Mouse (Mus musculus) leukemia stem cell, adult 10-12 weeks (primary cell): ENCODE measurements around the gene Krt14. TPM values are rescaled to one million over a fixed set of nuclear protein-coding genes. Genes with fewer than 3 reads are reported as not detected.

ENCODE experiments used
- polyA plus RNA-seq: library from polyadenylated mRNA; stranded (reverse); fragments of >175 nt; gene quantifications from 2 replicates; pipeline ENCODE4 v1.2.3, GENCODE M21; 2012; ENCODE audit warnings: low replicate concordance

The Krt14 gene
- polyA plus RNA-seq, result 0.23 and 0.48 TPM in 2 replicates

DNA sequence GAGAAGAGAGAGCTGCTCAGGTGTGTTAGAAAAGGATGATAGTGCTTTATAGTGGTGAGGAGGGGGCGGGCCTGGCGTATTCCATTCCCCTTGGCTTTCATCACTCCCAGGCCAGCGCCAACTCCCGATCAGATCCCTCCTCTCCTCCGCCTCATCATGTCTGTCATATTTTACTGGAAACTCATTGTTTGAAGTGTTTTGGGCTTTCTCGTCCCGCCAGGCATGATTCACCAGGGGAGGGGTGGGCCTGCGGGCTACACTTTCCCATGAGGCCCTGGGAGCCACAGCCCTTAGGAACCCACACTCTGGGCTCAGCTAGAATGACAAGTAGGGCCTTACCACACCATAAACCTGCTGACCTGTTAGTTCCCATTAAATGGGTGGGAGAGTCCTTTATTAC lies at the start of gene Krt14:
Gene Krt14, minus strand, starts transcription at position 51 of the 400 bp plus-strand sequence.

DNA sequence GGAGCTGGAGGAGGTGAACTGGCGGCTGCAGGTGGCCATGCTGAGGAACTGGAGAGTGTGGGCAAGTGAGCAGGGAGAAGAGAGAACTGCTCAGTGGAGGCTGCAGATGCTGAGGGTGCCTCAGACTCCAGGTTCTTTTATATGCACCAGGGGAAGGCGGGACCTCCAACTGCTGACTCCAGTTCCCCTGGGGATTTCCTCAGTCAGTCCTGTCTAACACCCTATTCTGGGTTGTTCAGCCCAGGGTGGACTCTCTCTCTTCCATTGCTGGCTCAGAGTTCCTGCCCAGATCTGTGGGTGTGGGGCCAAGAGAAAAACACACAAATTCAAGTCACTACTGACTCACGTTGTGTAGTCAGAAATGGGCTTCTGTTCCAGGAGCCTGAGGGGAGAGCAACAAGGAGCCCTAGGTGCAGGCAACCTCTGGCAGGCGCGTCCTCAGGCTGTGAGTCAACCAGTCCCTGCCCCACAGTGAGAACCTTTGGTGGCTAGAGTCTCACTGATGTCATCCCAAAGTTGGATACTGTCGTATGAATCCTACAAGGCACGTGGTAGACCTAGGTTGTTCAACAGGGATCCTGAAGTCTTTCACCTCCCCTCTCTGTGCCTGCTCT lies 41.6 kb upstream of the Krt14 start, which contains the start of gene Krt16:
Gene Krt16, minus strand, starts transcription at position 51 of the 614 bp plus-strand sequence.

DNA sequence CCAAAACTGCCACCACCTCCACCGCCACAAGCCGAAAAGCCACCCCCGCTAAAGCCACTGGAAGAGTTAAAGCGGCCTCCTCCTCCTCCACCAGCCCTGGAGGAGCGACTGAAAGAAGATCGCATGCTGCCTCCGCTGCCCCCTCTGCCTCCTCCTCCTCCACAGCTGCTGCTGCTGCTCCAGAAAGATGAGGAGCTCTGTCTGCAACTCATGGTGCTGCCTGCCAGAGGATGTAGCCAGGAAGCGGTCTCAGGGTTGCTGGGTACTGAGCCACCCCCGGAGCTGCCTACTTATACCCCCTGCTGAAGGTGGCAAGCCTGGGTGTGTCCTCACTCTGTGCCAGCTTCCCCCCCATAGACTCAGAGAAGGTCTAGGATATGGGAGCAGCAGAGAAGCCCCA lies 14.4 kb downstream of the Krt14 start, which contains the start of gene Krt9:
Gene Krt9, minus strand, starts transcription at position 255 of the 400 bp plus-strand sequence.

Other genes with a start within 250 kb of the Krt14 start
- not detected in 2 replicates for gene Krtap29-1, start 228.5 kb downstream of the Krt14 start, polyA plus RNA-seq
- gene Krtap16-1, start 221.0 kb downstream of the Krt14 start, polyA plus RNA-seq, result not detected in 2 replicates
- gene Krtap17-1, start 213.6 kb downstream of the Krt14 start, polyA plus RNA-seq, result not detected in 2 replicates
- not detected in 2 replicates for gene Krt33a, start 191.3 kb downstream of the Krt14 start, polyA plus RNA-seq
- gene Krt33b, start 177.7 kb downstream of the Krt14 start, polyA plus RNA-seq, result not detected in 2 replicates
- gene Krt34, start 166.0 kb downstream of the Krt14 start, polyA plus RNA-seq, result not detected in 2 replicates
- not detected in 2 replicates for gene Krt31, start 157.0 kb downstream of the Krt14 start, polyA plus RNA-seq
- gene Krt32, start 119.3 kb downstream of the Krt14 start, polyA plus RNA-seq, result not detected in 2 replicates
- not detected in 2 replicates for gene Krt35, start 111.3 kb downstream of the Krt14 start, polyA plus RNA-seq
- not detected in 2 replicates for gene Krt36, start 101.9 kb downstream of the Krt14 start, polyA plus RNA-seq
- gene Krt13, start 86.0 kb downstream of the Krt14 start, polyA plus RNA-seq, result not detected in 2 replicates
- 0.10 TPM in 1 of 2 replicates, not detected in the other for gene Krt15, start 71.6 kb downstream of the Krt14 start, polyA plus RNA-seq
- gene Krt19, start 58.9 kb downstream of the Krt14 start, polyA plus RNA-seq, result 0.15 and 1.7 TPM in 2 replicates
- not detected in 2 replicates for gene Krt9, start 14.3 kb downstream of the Krt14 start, polyA plus RNA-seq
- not detected in 2 replicates for gene Krt16, start 41.4 kb upstream of the Krt14 start, polyA plus RNA-seq
- gene Krt17, start 53.5 kb upstream of the Krt14 start, polyA plus RNA-seq, result 0.51 TPM in 1 of 2 replicates, not detected in the other
- not detected in 2 replicates for gene Krt42, start 62.3 kb upstream of the Krt14 start, polyA plus RNA-seq
- 561 and 639 TPM in 2 replicates for gene Eif1, start 112.3 kb upstream of the Krt14 start, polyA plus RNA-seq
- gene Gast, start 126.9 kb upstream of the Krt14 start, polyA plus RNA-seq, result not detected in 2 replicates
- gene Hap1, start 148.6 kb upstream of the Krt14 start, polyA plus RNA-seq, result 3.3 and 4.1 TPM in 2 replicates
- 24.0 and 30.2 TPM in 2 replicates for gene Jup, start 190.2 kb upstream of the Krt14 start, polyA plus RNA-seq
- 0.80 and 1.4 TPM in 2 replicates for gene P3h4, start 207.3 kb upstream of the Krt14 start, polyA plus RNA-seq
- gene Fkbp10, start 208.1 kb upstream of the Krt14 start, polyA plus RNA-seq, result 3.6 and 3.7 TPM in 2 replicates
- 58.2 and 66.2 TPM in 2 replicates for gene Nt5c3b, start 234.3 kb upstream of the Krt14 start, polyA plus RNA-seq
- gene Klhl10, start 234.4 kb upstream of the Krt14 start, polyA plus RNA-seq, result not detected in 2 replicates